Mouse (Mus musculus) urinary bladder, adult 2 months (tissue): ENCODE measurements around the gene Aprt. TPM values are rescaled to one million over a fixed set of nuclear protein-coding genes. Genes with fewer than 3 reads are reported as not detected.

Experiments used
- DNase-seq: peaks from one replicate; pipeline ENCODE4 v3.0.0; 2022; ENCODE audit warnings: low spot score
- polyA plus RNA-seq: library from polyadenylated mRNA; depleted of rRNA; stranded (reverse); fragments of >200 nt; gene quantifications from 2 replicates; pipeline ENCODE4 v1.2.3, GENCODE M21; 2012; rRNA removed

The Aprt gene
- polyA plus RNA-seq, 1 experiment: 93.0 TPM

DNA sequence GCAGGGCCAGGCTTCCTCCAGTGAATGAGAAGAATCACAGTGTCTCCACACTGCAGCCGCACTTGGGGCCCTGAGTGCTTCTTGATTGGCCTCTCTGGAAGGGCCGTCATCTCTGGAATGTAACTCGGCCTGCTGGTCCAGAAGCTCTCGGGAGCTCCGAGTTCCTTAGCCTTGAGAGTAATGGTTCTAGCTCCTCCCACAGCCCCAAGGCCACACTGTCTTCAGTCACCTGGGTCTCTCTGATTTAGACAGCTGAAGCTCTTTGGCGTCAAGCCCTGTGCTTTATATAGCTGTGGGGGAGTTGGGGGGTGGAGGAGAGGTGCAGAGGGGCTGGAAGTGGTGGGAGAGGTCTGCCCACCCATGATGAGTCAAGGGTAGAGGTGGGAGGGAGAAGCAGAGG lies 39.7 kb downstream of the Aprt start:
- DNase-seq: no peak

DNA sequence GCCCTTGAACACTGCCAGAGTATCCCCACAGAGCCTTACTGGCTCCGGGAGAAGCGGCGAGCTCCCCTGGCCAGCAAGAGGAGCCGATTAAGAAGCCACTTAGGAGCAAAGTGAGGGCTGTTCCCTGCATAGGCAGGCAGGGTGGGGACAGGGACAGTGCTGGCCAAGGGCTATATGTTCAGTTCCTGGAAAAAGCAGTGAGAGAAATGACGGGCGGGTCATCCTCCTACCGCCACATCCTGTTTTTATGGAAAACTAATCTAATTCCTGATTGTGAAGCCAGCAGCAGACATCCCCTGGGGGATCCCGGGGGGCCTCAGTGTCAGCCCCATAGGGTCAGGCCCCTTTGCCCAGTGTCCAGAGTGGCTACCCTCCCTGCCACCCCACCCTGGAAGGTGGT lies 45.4 kb downstream of the Aprt start:
- DNase-seq: no peak

GRCm38 (mm10) chr8:122529159-122529558 lies 47.5 kb downstream of the Aprt start:
- DNase-seq: no peak

- DNase-seq: no peak
Observed at GRCm38 (mm10) chr8:122527937-122528336, 48.8 kb downstream of the Aprt start.

DNA sequence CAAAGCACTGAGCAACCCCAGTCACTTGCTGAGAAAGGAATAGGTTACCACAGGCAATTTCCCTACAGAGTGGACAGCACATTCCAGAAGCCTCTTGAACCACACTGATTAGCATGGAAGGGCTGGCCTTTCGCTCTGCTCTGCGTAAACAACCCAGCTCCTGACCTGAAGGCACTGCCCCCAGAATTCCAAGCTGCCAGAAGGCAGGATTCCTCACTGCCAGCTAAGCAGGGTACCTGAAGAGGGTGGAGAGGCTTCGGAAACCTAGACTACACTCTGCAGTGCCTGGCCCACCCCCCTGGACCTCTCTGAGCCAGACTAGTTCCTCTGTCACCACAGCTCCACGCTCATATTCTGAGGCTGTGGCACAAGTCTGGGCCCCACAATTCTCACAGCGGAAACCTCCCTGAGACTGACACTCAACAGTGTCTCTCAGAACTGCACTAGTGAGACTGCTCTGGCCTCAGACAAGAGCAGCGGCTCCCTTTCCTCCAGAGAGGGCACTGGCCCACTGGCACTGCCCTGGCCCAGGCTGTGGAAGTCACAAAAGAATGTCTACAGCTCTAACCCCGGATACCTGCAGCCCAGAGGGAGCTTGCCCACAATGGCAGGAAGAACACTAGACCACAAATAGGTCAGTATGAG lies 50.1 kb downstream of the Aprt start:
- no peak for DNase-seq

- no peak for DNase-seq
Observed at GRCm38 (mm10) chr8:122526084-122526483, 50.6 kb downstream of the Aprt start.

DNA sequence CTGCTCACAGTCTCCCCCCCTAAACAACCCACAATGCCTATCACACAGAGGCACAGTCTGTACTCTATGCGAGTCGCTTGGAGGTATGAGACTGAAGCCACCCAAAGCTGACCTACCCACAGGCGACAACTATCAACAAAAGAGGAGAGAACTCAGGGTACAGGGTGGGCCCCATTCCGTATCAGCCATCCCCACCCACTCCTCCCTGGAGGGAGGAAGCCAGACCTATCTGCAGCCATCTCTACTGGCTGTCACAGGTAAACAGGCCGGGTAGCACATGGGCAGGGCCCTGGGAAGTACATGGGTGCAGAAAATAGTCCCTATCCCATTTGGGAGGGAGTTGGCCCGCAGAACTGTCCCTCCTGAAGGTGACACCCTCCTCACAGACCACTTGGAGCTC lies 51.7 kb downstream of the Aprt start:
- no peak for DNase-seq

Other genes starting within 250 kb of the Aprt start
- 0.19 and 0.23 TPM in 2 replicates for gene Trhr2, start 216.2 kb downstream of the Aprt start, polyA plus RNA-seq
- 26.4 and 29.9 TPM in 2 replicates for gene Zc3h18, start 200.3 kb downstream of the Aprt start, polyA plus RNA-seq
- gene Il17c, start 154.9 kb downstream of the Aprt start, polyA plus RNA-seq: not detected in 2 replicates
- gene Cyba, start 144.0 kb downstream of the Aprt start, polyA plus RNA-seq: 115 and 130 TPM in 2 replicates
- 18.0 and 26.0 TPM in 2 replicates for gene Mvd, start 133.5 kb downstream of the Aprt start, polyA plus RNA-seq
- 2.9 and 3.2 TPM in 2 replicates for gene Snai3, start 116.2 kb downstream of the Aprt start, polyA plus RNA-seq
- gene Rnf166, start 100.8 kb downstream of the Aprt start, polyA plus RNA-seq: 61.1 and 64.7 TPM in 2 replicates
- gene Ctu2, start 100.8 kb downstream of the Aprt start, polyA plus RNA-seq: 27.6 and 33.1 TPM in 2 replicates
- gene Piezo1, start 25.6 kb downstream of the Aprt start, polyA plus RNA-seq: 68.9 and 70.9 TPM in 2 replicates
- 6.6 and 9.9 TPM in 2 replicates for gene Cdt1, start 8.9 kb downstream of the Aprt start, polyA plus RNA-seq
- 16.2 and 20.8 TPM in 2 replicates for gene Galns, start 34.6 kb upstream of the Aprt start, polyA plus RNA-seq
- 108 and 113 TPM in 2 replicates for gene Trappc2l, start 34.7 kb upstream of the Aprt start, polyA plus RNA-seq
- 0.06 TPM in 1 of 2 replicates, not detected in the other for gene Pabpn1l, start 45.8 kb upstream of the Aprt start, polyA plus RNA-seq
- gene Cbfa2t3, start 122.2 kb upstream of the Aprt start, polyA plus RNA-seq: 0.95 and 4.0 TPM in 2 replicates
- gene Acsf3, start 198.6 kb upstream of the Aprt start, polyA plus RNA-seq: 14.2 and 14.4 TPM in 2 replicates